Mouse (Mus musculus): ENCODE data around the gene Serpina3k. TPM values are rescaled to one million over a fixed set of nuclear protein-coding genes. Genes with fewer than 3 reads are reported as not detected.
"Not testable (repeated sequence)": the region's sequence is repeated elsewhere in the genome, so short reads cannot be mapped to it uniquely, and the experiment has no call there.

The Serpina3k gene
- total RNA-seq, 4 experiments from 2014 or later = 0.22 TPM; not detected in 3

- DNase-seq (ENCODE audit: low spot score) = no peak
Observed at GRCm38 (mm10) chr12:104388477-104388876, 50.2 kb downstream of the Serpina3k start.

- DNase-seq (ENCODE audit: low spot score) = not testable (repeated sequence)
Observed at GRCm38 (mm10) chr12:104391057-104391456, 52.8 kb downstream of the Serpina3k start.

Other genes starting within 250 kb of the Serpina3k start
- gene Serpina5, start 237.4 kb upstream of the Serpina3k start, total RNA-seq (2022) = not detected
- gene Serpina3a, start 225.8 kb upstream of the Serpina3k start, total RNA-seq (2022) = not detected
- gene Serpina3b, start 210.5 kb upstream of the Serpina3k start, total RNA-seq (2022) = not detected
- under 1 TPM; 0.41 to 0.63 (median 0.58) TPM for gene Serpina3c, start 184.6 kb upstream of the Serpina3k start, total RNA-seq (2022)
- gene Serpina3f, start 123.9 kb upstream of the Serpina3k start, total RNA-seq (2022) = not detected
- gene Serpina3g, start 102.2 kb upstream of the Serpina3k start, total RNA-seq (2022) = 1 to 10 TPM in 3 of 4 experiments, under 1 TPM in 1; 0.84 to 2.1 (median 1.8) TPM
- 1 to 10 TPM in 1 of 4 experiments, under 1 TPM in 2, not detected in 1; 0.23 to 1.6 (median 0.53) TPM for gene Serpina3i, start 75.4 kb upstream of the Serpina3k start, total RNA-seq (2022)
- not detected for gene Serpina3j, start 23.9 kb upstream of the Serpina3k start, total RNA-seq (2022)
- under 1 TPM in 2 of 4 experiments, not detected in 2; 0.22 to 0.44 TPM for gene Serpina3m, start within 50 bp of the Serpina3k start, total RNA-seq (2022)
- gene Serpina3n, start 68.2 kb downstream of the Serpina3k start, total RNA-seq (2022) = 10 to 100 TPM in 2 of 4 experiments, 1 to 10 TPM in 2; 5.4 to 11.2 (median 9.7) TPM
- gene Gsc, start 134.8 kb downstream of the Serpina3k start, total RNA-seq (2022) = not detected